Mouse (Mus musculus): ENCODE data around the gene Slc6a20a. TPM values are rescaled to one million over a fixed set of nuclear protein-coding genes. Genes with fewer than 3 reads are reported as not detected.

The Slc6a20a gene
- total RNA-seq, 2 experiments from 2014 or later: 11.5 to 15.7 TPM

GRCm38 (mm10) chr9:123625821-123626220, 52.9 kb downstream of the Slc6a20a start:
- no peak overlapping the region for H3K27ac ChIP-seq
- H3K4me3 ChIP-seq: no peak overlapping the region
- TF ChIP-seq CTCF (conservative IDR thresholded peaks at IDR 0.05): no peak
- DNase-seq (ENCODE audit: low spot score in 2 of 2): no peak

- TF ChIP-seq CTCF (conservative IDR thresholded peaks at IDR 0.05): no peak
- no peak overlapping the region for H3K4me3 ChIP-seq
- no peak overlapping the region for H3K27ac ChIP-seq
- no peak for DNase-seq (ENCODE audit: low spot score in 2 of 2)
Observed at GRCm38 (mm10) chr9:123624741-123625140, 53.9 kb downstream of the Slc6a20a start.

GRCm38 (mm10) chr9:123620311-123621098, 58.2 kb downstream of the Slc6a20a start:
- TF ChIP-seq CTCF (conservative IDR thresholded peaks at IDR 0.05): no peak
- DNase-seq (ENCODE audit: low spot score in 2 of 2): no peak
- Histone ChIP-seq H3K27ac (no peak overlapping the region), H3K4me3 (no peak overlapping the region)

GRCm38 (mm10) chr9:123601529-123601928, 77.2 kb downstream of the Slc6a20a start:
- no peak for TF ChIP-seq CTCF (conservative IDR thresholded peaks at IDR 0.05)
- H3K4me3 ChIP-seq: no peak overlapping the region
- no peak for DNase-seq (ENCODE audit: low spot score in 2 of 2)
- H3K27ac ChIP-seq: no peak overlapping the region

GRCm38 (mm10) chr9:123597376-123597775, 81.3 kb downstream of the Slc6a20a start:
- no peak for TF ChIP-seq CTCF (conservative IDR thresholded peaks at IDR 0.05)
- Histone ChIP-seq H3K27ac (no peak overlapping the region), H3K4me3 (no peak overlapping the region)
- DNase-seq (ENCODE audit: low spot score in 2 of 2): no peak

DNA sequence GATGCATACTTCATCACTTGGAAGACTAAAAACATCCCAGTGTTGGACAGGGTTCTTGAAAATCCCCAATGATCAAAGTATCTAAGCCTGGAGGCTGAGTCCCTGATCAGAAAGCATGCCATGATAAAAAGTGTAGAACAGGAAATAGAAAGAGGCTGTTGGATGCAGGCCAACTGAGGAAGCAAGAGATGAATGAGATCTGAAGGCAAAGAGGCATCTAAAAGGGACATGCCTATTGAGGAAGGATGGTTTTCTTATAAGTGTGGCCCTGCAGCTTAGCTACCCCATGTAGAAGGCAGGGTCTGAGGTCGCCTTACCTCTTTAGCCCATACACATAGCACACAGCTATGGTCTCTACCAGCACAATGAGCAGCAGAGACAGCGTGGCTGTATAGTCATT, 81.8 kb downstream of the Slc6a20a start:
- DNase-seq (ENCODE audit: low spot score in 2 of 2): no peak
- H3K4me3 ChIP-seq: no peak overlapping the region
- no peak overlapping the region for H3K27ac ChIP-seq
- TF ChIP-seq CTCF (conservative IDR thresholded peaks at IDR 0.05): no peak

DNA sequence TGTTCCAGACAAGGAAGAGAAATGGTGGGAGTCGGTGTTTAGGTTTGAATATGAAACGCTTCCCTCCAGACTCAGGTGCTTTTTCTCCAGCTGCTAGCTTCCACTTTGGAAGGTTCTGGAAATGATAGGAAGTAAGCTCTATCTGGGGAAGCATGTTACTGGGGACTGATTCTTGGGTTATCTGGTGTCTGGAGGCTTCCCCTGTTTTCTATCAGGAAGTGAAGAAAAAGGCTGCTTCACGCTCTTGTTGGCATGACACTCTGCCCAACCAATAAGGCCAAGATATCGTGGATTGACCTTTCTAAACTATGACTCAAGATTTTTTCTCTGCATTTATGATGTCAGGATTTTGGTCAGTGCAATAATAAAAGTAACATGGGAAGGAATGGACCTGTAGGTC, 83.5 kb downstream of the Slc6a20a start:
- no peak for DNase-seq (ENCODE audit: low spot score in 2 of 2)
- no peak overlapping the region for H3K27ac ChIP-seq
- TF ChIP-seq CTCF (conservative IDR thresholded peaks at IDR 0.05): no peak
- no peak overlapping the region for H3K4me3 ChIP-seq

- H3K27ac ChIP-seq: no peak overlapping the region
- TF ChIP-seq CTCF (conservative IDR thresholded peaks at IDR 0.05): no peak
- DNase-seq (ENCODE audit: low spot score in 2 of 2): no peak
- H3K4me3 ChIP-seq: no peak overlapping the region
Observed at GRCm38 (mm10) chr9:123589240-123589910, 89.3 kb downstream of the Slc6a20a start.

Other genes with a start within 250 kb of the Slc6a20a start
- gene Limd1, start 200.2 kb downstream of the Slc6a20a start, total RNA-seq (2021): 1 to 10 TPM; 5.7 to 7.6 TPM
- 10 to 100 TPM; 53.7 to 56.8 TPM for gene Sacm1l, start 149.1 kb downstream of the Slc6a20a start, total RNA-seq (2021)
- gene Slc6a20b, start 46.3 kb downstream of the Slc6a20a start, total RNA-seq (2021): under 1 TPM; 0.22 to 0.51 TPM
- under 1 TPM in 1 of 2 experiments, not detected in 1; 0.15 TPM for gene Ccr9, start 446 bp downstream of the Slc6a20a start, total RNA-seq (2021)
- 10 to 100 TPM; 62.4 to 69.3 TPM for gene Lztfl1, start 38.8 kb upstream of the Slc6a20a start, total RNA-seq (2021)
- gene Cxcr6, start 127.6 kb upstream of the Slc6a20a start, total RNA-seq (2021): not detected
- gene Fyco1, start 173.0 kb upstream of the Slc6a20a start, total RNA-seq (2021): 10 to 100 TPM; 44.7 to 49.6 TPM
- not detected for gene Xcr1, start 183.1 kb upstream of the Slc6a20a start, total RNA-seq (2021)

All from layer of hippocampus, adult 2 months (tissue).